Mouse (Mus musculus) layer of hippocampus, postnatal 36 days (tissue): ENCODE results near the gene Arid2. TPM values are rescaled to one million over a fixed set of nuclear protein-coding genes. Genes with fewer than 3 reads are reported as not detected.
"Not testable (repeated sequence)": the region's sequence is repeated elsewhere in the genome, so short reads cannot be mapped to it uniquely, and the experiment has no call there.

Source experiments
- DNase-seq, 2 experiments: peaks; one replicate each; pipeline ENCODE4 v3.0.0; 2022
- microRNA-seq, 2 experiments: library from miRNA; unstranded; fragments of <30 nt; microRNA quantifications; one replicate each; pipeline ENCODE4 v1.2.0; 2021
- total RNA-seq, 2 experiments: library from RNA; stranded (reverse); gene quantifications; 2 replicates each; pipeline ENCODE4 v1.2.3; 2021

Arid2 gene
- total RNA-seq, 2 experiments from 2014 or later = 34.6 to 38.5 TPM

- DNase-seq = no peak
Observed at GRCm38 (mm10) chr15:96434202-96434601, 146.9 kb downstream of the Arid2 start.

- not testable (repeated sequence) for DNase-seq
Observed at GRCm38 (mm10) chr15:96441480-96441879, 154.2 kb downstream of the Arid2 start.

- no peak for DNase-seq
Observed at GRCm38 (mm10) chr15:96446785-96447184, 159.5 kb downstream of the Arid2 start.

GRCm38 (mm10) chr15:96448656-96449299 lies 161.5 kb downstream of the Arid2 start:
- no peak for DNase-seq

- DNase-seq = no peak
Observed at GRCm38 (mm10) chr15:96453346-96453745, 166.0 kb downstream of the Arid2 start.

Small RNAs within 50 kb of the gene (microRNA-seq; reads per million reads assigned to microRNA genes)
- 0 reads per million in 2 experiments for gene Gm25397

Other genes starting within 250 kb of the Arid2 start
- gene Scaf11, start 173.3 kb downstream of the Arid2 start, total RNA-seq = 10 to 100 TPM; 52.5 to 53.6 TPM